Mouse (Mus musculus) layer of hippocampus, adult 8-10 months (tissue): ENCODE results near the gene Jag2. TPM values are rescaled to one million over a fixed set of nuclear protein-coding genes. Genes with fewer than 3 reads are reported as not detected.

Source experiments
- DNase-seq, 2 experiments: peaks; one replicate each; pipeline ENCODE4 v3.0.0; 2022; ENCODE audit warnings: low spot score in 2 of 2
- total RNA-seq, 4 experiments: library from RNA; stranded (reverse); gene quantifications; 2 replicates each; pipeline ENCODE4 v1.2.4; 2022

Gene Jag2
- 10 to 100 TPM; 47.1 to 61.1 (median 56.9) TPM for total RNA-seq

DNA sequence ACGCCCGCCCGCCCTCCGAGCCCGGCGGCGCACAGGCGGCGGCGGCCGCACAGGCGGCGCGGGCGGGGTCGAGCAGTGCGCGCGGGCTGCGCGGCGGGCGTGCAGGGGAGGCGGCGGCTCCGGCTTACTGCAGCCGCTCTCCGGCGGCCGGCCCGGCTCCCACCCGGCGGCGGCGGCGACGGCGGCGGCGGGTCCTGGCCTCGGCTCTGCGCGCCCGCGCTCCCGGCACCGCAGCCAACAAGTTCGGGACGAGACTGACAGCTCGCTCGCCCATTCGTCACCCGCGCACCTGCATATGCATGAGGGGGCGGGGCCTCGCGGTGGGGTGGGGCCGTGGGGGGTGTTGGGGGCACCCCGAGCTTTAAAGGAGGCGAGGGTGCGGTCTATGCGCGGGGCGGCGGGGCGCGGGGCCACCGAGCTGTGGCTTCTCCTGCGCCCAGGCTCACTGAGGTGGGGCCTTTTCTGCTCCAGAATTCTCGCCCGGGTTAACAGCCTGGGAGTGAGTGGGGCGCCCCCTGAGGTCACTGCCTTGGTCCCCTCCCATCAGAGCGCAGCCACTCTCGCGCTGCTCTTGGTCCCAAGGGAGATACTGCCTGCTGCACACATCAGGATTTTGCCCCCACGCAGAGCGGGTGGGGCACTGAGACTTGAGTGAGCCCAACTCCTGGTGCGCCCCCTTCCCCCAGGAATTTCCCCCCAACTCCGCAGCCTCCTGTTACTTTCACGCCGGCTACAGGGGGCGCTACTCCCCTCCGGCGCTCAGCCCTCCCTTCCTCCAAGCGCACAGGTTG is at the start of gene Jag2:
Jag2 (minus strand) TSS at position 215 of the 791 bp plus-strand sequence.
- peak in 1 of 2 experiments; percentile 69 for DNase-seq

DNA sequence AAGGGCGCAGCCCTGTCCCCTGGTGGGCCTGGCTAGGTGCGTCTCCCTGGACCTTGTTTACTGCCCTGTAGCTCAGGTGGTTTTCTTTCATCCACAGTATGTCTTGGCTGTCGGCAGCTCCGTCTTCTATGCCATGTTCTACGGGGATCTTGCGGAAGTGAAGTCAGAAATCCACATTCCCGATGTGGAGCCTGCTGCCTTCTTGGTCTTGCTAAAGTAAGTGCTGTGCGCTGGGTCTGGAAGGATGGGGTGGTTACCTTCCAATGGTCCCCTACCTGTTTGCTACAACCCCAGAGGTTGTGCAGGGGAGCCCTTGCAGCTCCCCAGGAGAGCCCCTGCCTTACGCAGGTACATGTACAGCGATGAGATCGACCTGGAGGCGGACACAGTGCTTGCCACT is 47.6 kb upstream of the Jag2 start:
- peak in 1 of 2 experiments; percentile 48 for DNase-seq

DNA sequence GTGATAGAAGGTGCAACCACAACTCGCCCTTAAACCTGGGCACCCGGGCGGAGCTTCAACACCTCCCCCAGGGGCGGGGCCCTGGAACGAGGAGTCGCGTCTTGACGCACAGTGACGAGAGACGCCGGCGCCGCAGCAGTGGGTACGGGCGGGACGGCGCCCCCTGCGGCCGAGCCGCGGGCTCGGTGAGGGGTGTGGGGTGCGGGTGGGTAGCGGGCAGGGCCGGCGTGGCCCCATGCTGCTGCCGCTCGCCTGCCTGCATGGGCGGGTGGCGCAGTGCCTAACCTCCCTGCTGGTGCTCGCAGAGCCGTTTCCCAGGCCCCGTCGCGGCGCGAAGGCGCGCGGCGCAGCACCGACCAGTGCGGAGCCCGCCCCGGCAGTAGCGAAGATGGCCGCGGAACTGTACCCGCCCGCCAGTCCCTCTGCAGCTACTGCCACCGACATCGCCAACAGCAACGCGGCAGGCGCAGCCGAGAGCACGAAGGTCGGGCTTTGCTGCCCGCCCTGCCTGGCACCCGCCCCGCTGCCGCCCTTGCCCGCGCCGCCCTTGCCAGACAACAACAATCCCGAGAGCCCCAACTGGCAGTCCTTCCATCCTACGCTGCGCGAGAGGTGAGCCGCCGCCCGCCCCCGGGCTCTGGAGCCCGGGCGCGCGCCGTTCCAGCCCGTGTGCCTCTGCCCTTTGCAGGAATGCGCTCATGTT is 46.9 kb upstream of the Jag2 start, which contains the start of gene Btbd6:
Btbd6 (plus strand) TSS at position 112 of the 703 bp plus-strand sequence.
- peak; percentile 84 to 85 for DNase-seq

DNA sequence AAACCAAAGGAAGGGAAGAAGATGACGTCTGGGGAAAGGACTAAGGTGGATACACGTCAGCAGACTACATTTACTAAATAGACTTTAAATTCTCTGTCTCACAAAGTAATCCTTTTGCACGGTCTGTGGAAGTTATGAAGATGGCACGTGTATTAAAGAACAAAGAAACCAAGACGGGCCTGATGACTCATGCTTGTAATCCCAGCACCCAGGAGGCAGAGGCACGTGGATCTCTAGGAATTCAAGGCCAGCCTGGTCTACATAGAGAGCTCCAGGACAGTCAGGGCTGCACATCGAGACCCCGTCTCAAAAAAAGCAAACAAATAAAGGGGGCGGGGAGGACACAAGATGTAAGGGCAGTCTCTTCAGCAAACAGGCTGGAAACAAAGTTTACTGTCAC is 45.2 kb upstream of the Jag2 start:
- no peak for DNase-seq

DNA sequence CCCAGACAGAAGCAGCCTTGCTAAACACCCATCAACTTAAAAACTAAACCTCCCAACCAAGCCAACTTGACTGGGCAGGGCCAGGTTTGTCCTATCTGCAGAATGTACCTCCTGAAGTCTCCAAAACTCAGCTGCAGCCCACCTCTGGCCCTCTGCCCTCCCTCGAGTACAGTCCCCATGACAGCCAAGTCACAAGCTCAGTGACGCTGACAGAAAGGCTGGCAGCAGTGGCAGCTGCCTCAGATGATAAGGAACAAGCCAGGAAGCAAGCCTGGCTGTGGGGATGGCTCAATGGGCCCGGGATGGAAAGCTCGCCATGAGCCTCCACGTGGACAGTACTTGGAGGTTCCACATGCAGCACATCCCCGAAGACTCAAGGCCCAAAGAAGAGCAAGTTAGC is 40.0 kb upstream of the Jag2 start:
- no peak for DNase-seq

DNA sequence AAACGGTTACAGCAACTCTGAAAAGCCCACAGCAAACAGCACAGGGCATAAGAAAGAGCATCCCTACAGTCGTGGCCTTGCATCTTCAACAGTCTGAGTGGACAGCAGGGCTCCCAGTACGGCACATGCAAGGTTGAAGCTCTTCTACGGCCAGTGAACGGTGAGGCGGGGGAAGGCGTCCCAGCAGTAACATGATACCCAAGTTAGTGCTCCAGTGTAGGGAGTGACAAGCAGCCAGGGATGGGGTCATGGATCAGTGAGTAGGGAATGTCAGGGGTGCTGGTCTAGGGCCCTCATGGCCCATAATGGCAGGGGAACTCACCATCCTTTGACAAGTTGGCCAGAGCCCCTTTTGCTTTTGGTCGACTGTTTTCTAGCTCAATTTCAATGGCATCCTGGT is 39.4 kb upstream of the Jag2 start:
- DNase-seq, result no peak

DNA sequence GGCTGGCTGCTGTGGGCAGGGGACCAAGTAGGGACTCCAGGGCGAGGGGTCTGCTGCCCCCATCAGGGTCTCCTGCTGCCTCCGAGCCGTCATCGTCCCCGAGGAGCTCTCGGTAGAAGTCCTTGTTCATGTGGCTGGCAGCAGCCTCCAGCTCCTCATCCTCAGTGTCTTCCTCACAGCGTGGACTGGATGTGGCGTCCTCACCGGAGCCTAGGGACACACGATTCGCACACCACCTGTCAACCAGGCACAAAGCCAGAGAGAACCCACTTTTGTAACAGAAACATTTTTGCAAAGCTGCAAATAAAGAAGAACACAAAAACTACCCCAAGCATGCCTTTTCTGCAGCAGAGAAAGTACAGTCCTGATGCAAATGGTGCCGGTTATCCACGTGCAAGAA is 36.2 kb upstream of the Jag2 start:
- no peak for DNase-seq

DNA sequence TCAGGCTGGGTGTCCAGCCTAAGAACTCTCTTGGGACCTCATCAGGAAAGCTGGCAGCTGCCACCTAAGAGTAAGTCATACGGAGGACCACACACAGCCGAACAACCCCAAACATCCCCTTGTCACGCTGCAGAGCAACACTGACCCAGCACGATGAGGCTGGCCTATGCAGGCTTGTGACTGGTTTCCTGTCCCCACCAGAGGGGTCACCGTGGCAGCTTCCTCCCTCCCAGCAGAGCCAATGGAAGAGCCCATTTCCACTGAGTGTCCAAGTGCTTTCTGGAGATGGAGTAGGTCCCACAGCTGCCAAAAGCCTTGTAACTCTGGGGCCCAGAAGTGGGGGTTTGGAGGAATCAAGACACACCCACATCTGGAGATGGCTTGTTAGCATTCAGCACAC is 32.3 kb upstream of the Jag2 start:
- no peak for DNase-seq

DNA sequence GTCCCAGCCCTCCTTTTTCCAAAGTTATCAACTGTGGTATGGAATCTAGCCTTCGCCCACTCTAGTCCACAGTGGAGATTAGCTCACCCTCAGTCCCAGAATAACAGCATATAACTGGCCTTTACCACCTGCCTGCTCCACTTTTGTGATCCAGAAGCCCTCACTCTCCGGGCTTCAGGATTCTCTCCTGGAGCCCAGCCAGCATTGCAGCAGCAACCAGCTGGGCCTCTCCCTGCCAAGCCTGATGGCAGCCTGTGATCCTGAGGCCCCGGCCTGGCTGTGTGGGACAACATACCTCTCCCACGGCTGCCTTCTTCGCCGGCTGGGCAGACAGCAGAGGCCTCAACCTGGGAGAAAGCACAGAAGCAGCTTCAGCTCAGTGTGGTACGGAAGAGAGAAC is 31.9 kb upstream of the Jag2 start:
- no peak for DNase-seq

DNA sequence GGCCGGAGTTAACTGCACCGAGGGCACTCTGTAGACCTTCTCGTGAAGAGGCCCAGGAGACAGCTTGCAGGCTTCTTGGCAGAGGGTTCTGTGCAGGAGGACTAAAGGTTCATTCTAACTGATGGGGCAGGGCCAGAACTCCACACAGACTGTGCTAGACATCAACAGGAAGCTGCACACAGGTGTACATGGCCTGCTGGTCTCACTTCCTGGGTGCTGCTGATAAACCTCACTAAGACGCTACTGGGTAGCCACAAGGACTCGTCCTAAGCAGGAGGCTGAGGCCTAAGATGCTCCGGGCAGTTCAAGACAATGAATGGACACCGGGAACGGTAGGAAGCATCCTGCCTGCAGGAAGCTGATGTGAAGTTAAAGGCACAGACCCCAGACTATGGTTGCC is 29.8 kb upstream of the Jag2 start:
- no peak for DNase-seq

DNA sequence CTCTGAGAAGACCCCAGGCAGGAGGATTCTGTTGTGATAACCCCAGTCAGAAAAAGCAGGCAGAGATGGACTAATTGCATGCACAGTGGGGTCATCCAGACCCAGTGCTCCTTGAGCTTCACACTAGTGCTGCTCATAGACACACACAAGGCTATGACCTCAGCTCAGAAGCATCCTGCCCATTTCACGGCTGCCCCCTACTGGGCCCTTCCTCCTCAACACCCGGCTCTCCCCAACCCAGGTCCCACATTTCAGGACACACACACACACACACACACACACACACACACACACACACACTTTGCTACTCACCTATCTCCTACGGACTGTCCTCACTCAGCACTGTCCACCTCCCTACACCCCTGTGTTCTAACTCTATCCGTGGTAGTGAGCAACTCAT is 28.7 kb upstream of the Jag2 start:
- no peak for DNase-seq

DNA sequence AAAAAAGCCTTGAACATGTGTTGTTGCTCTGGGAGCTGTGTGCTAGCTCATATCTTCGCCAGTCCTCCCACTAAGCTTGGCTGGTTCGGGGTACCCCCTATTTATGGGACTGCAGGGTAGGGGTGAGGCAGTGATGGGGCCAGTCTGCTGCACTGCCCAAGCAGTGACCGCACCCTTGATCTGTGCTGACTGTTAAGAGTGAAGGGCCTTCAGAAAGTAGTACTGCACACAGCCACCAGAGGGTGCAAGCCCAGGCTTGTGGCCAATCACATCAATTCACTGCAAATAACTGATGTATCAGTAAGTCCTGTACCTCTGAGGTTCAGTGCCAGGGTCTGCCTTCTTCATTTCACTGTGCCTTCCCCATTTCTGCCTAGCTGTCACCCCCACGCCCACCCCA is 26.2 kb upstream of the Jag2 start:
- DNase-seq, result peak in 1 of 2 experiments; percentile 84

DNA sequence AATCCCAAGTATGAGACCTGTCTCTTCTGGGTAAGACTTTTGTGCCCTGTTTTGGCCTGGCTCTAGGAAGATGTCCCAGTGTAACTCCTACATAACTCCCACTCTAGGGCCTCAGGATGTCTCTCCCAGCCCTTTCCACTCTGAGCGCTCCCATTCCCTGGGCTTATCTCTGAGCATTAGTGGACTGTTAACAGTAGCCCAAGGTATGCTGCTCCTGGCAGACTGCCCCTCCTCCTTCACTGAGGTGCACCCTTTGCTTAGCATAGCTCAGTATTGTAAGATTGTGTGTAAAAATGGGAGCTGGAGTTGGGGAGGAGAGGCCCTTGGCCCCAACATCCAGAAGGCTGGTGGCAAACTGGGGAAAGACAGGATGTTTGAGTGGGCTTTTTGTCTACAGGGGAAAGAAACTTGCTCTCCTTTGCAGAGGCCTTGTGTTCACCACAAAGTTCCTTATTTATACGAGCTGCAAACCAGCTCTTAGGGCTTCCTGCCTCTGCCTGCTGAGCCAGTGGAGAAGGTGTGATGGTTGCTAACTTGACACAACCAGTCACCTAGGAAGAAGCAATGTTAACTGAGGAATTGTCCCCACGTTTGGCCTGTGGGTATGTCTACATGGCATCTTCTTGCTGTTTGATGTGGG is 23.5 kb upstream of the Jag2 start:
- DNase-seq, result no peak

DNA sequence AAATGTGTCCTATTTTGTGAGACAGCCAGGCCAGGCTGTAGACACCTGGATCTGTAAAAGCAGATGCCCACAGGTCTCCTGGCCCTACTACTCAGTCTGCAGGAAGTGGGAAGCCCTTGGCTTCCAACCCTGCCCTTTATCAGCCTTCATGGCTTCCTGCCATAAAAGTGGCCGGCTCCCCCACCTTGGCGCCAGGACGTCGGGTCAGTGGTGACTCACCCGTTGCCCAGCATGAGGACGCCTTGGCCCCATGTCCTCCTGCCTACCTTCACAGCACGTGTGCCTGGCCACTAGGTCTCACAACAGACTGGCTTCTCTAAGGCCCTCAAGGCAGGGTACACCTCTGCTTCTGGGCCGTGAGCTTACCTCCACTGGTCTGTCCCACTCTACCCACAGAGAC is 22.9 kb upstream of the Jag2 start:
- no peak for DNase-seq

DNA sequence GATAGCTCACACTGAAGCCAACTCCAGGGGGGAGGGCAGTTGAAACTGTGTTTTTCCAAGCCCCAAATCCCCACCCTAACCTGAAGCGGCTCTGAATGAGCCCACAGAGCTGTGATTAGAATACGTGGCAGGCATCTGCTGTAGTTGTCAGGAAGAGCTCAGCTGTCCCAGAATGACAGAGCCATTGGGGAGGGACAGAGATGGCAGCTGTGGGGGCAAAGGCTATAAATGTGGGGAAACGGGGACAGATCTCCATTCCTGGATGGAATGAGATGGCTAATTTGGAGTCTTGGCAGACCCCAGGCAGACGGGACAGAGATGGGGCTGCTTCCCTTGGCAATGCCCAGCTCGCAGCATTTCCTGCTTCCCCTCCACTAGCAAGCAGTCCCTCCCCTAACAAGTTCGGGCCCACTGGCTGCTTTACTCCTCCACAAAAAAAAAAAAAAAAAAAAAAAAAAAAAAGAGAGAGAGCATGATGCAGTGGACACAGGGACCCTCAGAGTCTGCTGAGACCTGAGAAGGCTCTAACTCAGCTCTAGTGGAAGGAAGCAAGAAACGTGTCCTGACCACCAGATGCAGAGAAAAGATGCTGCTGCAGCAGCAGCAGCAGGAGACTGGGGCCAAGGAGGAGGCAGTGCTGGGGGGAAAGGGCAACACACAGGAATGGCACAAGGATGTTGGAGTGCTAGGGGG is 21.7 kb upstream of the Jag2 start:
- no peak for DNase-seq

DNA sequence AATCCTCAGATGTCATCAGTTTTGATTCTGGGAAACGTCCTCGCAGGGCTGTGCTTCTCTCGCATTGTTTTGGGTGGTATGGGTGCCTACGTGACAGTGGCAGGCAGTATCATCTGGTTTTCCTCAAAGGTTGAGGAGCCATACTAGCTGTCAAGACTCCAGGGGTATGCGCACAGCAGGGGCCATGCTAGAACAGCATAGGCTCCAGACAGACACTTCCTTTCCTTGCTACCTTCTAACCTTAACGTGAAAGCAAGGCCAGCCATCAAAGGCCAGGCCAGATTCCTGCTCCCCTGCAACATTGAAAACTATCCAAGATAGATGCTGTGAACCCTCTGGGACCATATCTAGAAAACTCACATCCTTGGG is 21.2 kb upstream of the Jag2 start:
- no peak for DNase-seq

DNA sequence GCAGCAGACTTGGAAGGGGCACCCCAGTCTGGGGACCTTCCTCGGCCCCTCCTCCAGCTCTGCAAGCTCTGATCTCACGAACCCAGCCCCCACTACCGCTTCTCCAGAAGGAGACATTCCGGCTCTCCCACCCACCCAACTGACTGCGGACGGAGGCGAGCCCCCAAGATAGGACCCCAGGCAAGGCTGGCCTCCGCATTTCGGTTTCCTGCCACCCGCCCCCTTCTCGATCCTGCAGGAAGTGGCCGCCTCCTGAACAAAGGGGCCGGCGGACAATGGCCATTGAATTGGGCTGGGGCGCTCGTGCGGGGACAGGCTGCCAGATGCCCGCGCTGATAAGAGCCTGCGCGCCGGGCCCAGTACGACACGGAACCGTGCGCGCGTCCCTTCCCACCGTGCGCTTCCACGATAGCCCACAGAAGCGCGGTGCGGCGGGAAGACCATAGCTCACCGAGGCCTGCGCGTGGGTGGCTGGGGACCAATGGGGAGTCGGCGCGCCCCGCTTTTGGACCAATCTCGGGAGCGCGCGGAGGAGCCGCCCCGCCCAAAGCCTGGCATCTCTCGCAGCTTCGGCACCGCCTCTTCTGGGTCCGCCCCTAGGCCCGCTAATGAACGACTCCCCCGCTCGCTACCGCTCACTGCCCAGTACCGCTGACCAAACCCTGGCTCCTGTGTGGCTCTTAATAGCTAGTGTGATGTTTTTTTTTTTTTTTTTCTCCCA is 20.6 kb upstream of the Jag2 start:
- peak; percentile 91 to 94 for DNase-seq

DNA sequence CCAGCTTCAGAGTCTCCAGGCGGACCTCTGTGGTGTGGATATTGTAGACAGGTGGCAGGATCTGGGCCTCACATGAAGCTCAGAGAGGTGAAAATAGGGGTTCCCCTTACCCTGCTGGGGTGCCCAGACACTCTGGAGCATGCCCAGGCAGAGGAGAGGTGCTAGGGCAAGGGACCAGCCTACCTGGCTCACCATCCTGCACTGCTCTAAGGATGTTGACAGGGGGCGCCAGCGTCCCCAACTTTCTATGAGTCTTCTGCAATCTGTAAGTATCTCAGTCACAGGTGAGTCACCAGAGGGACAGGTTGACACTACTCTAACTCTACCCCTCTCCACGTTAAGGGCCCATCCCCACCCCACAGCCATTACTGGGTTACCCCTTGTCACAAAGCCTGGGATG is 17.7 kb upstream of the Jag2 start:
- no peak for DNase-seq

DNA sequence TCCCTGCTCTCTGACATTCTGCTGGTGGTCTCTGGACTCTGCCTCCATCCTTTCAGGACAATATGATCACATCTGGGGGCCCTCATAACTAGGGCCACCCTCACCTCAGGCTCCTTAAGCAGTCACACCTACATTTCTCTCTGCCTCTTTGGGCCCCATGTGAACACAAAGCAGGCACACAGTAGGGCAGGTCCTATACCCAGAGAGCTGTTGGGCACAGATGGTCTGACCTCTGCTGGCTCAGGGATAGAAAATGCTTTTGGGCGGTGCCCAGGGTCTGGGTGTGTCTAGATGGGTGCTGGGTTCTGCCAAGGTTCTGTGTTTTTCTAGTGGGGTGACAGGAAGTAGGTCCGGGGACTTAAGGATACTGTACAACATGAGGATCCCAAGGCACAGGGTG is 14.1 kb upstream of the Jag2 start:
- no peak for DNase-seq

DNA sequence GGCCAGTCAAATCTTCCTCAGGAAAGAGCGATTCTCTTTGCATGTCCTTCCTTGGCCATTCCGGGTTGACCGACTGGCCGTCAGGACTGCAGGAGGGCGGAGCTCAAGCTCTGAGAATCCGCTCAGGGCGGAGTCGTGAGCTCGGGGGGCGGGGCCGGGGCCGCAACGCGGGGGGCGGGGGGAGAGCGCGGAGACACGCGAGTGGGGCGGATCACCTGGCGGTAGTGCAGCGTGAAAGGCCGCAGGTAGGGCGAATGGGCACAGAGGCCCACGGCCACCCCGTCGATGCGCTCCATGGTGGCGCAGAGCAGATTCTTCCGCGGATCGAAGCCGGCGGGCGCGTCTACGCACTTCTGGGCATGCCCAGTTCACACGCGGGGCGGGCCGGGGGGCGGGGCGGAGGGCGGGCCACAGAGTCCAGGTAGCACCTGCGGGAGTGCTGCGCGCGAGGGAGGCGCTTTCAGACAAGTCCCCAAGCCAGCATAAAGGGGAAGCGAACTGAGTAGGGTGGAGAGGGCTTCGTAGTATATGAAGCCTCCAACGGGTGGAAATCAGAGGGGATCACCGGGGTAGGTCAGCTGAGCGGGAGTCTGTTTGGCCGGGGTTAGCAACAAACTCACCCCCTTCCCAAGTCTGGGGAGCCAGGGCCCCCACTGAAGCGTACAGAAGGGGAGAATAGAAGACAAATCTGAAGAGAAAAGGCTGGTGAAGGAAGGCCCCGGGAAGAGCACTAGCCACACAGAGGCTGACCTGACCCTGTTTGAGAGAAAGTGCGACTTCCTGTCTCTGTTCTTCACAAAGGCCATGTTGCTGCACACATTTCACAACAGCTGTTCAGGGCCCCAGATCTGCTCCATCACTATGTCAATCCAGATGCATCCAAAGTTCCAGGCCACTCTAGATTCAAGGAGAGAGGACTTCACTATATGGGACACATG is 12.5 kb upstream of the Jag2 start, which contains the start of gene Nudt14:
Nudt14 (minus strand) TSS at position 349 of the 938 bp plus-strand sequence.
- peak in 1 of 2 experiments; percentile 54 for DNase-seq
